Mouse (Mus musculus): Measurements from ENCODE around the gene Twf2. TPM values are rescaled to one million over a fixed set of nuclear protein-coding genes. Genes with fewer than 3 reads are reported as not detected.
A peak's percentile ranks its signal among the peaks of the same experiment; 100 is the strongest.

The Twf2 gene
- total RNA-seq, 2 experiments from 2014 or later, result 60.3 to 61.1 TPM

GRCm38 (mm10) chr9:106215341-106216125 is 12.6 kb downstream of the Twf2 start:
- peak; percentile 29 for TF ChIP-seq CTCF (IDR thresholded peaks at IDR 0.05)
- intact Hi-C loops (cut with DNase I), result loop anchor here (10.0 kb wide), 1 partner anchor 209 kb away; the partner anchor contains the start of gene Rpl29
- Histone ChIP-seq H3K4me3 (no peak overlapping the region), H3K27ac (no peak overlapping the region)
- no peak for DNase-seq (ENCODE audit: extremely low spot score in 1 of 2, low spot score in 2 of 2)

GRCm38 (mm10) chr9:106216971-106217370 is 14.1 kb downstream of the Twf2 start:
- Histone ChIP-seq H3K4me3 (no peak overlapping the region), H3K27ac (no peak overlapping the region)
- intact Hi-C loops (cut with DNase I), result loop anchor here (10.0 kb wide), 1 partner anchor 208 kb away; the partner anchor contains the start of gene Rpl29
- DNase-seq (ENCODE audit: extremely low spot score in 1 of 2, low spot score in 2 of 2), result no peak
- no peak for TF ChIP-seq CTCF (IDR thresholded peaks at IDR 0.05)

GRCm38 (mm10) chr9:106220894-106221523 is 18.1 kb downstream of the Twf2 start:
- intact Hi-C loops (cut with DNase I), result no loop called here
- Histone ChIP-seq H3K4me3 (no peak overlapping the region), H3K27ac (no peak overlapping the region)
- no peak for TF ChIP-seq CTCF (IDR thresholded peaks at IDR 0.05)
- no peak for DNase-seq (ENCODE audit: extremely low spot score in 1 of 2, low spot score in 2 of 2)

- no peak for DNase-seq (ENCODE audit: extremely low spot score in 1 of 2, low spot score in 2 of 2)
- intact Hi-C loops (cut with DNase I), result no loop called here
- Histone ChIP-seq H3K4me3 (no peak within 1 kb of the TSS), H3K27ac (no peak within 1 kb of the TSS)
- no peak for TF ChIP-seq CTCF (IDR thresholded peaks at IDR 0.05)
Measured at GRCm38 (mm10) chr9:106222261-106222851, 19.4 kb downstream of the Twf2 start, which contains the start of gene Tlr9. Gene Tlr9 (plus strand): TSS chr9:106222598.

GRCm38 (mm10) chr9:106222994-106223393 is 20.1 kb downstream of the Twf2 start:
- DNase-seq (ENCODE audit: extremely low spot score in 1 of 2, low spot score in 2 of 2), result no peak
- intact Hi-C loops (cut with DNase I), result no loop called here

GRCm38 (mm10) chr9:106225469-106226150 is 22.7 kb downstream of the Twf2 start:
- peak overlapping the region; percentile 43 for H3K4me3 ChIP-seq
- no peak for DNase-seq (ENCODE audit: extremely low spot score in 1 of 2, low spot score in 2 of 2)
- TF ChIP-seq CTCF (IDR thresholded peaks at IDR 0.05), result no peak
- intact Hi-C loops (cut with DNase I), result loop anchor here (5.0 kb wide), 1 partner anchor 57 kb away; the partner anchor contains the start of gene Poc1a
- H3K27ac ChIP-seq, result peak overlapping the region; percentile 16

More at GRCm38 (mm10) chr9:106222994-106223393, 20.1 kb downstream of the Twf2 start:
- no peak overlapping the region for H3K27ac ChIP-seq
- no peak for TF ChIP-seq CTCF (IDR thresholded peaks at IDR 0.05)
- no peak overlapping the region for H3K4me3 ChIP-seq

GRCm38 (mm10) chr9:106226151-106226682 is 23.3 kb downstream of the Twf2 start:
- intact Hi-C loops (cut with DNase I), result loop anchor here (5.0 kb wide), 1 partner anchor 56 kb away; the partner anchor contains the start of gene Poc1a
- peak overlapping the region; percentile 16 for H3K27ac ChIP-seq
- peak overlapping the region; percentile 43 for H3K4me3 ChIP-seq
- peak in 1 of 2 experiments; percentile 55 for DNase-seq (ENCODE audit: extremely low spot score in 1 of 2, low spot score in 2 of 2)
- peak; percentile 37 for TF ChIP-seq CTCF (IDR thresholded peaks at IDR 0.05)

- Histone ChIP-seq H3K4me3 (no peak overlapping the region), H3K27ac (no peak overlapping the region)
- no peak for DNase-seq (ENCODE audit: extremely low spot score in 1 of 2, low spot score in 2 of 2)
- intact Hi-C loops (cut with DNase I), result loop anchor here (5.0 kb wide), 1 partner anchor 54 kb away; the partner anchor contains the start of gene Poc1a
- TF ChIP-seq CTCF (IDR thresholded peaks at IDR 0.05), result no peak
Measured at GRCm38 (mm10) chr9:106227790-106228429, 25.0 kb downstream of the Twf2 start.

- Histone ChIP-seq H3K4me3 (no peak overlapping the region), H3K27ac (no peak overlapping the region)
- TF ChIP-seq CTCF (IDR thresholded peaks at IDR 0.05), result no peak
- DNase-seq (ENCODE audit: extremely low spot score in 1 of 2, low spot score in 2 of 2), result no peak
- intact Hi-C loops (cut with DNase I), result no loop called here
Measured at GRCm38 (mm10) chr9:106230051-106230733, 27.3 kb downstream of the Twf2 start.

GRCm38 (mm10) chr9:106230734-106231106 is 27.8 kb downstream of the Twf2 start:
- no peak for DNase-seq (ENCODE audit: extremely low spot score in 1 of 2, low spot score in 2 of 2)
- intact Hi-C loops (cut with DNase I), result no loop called here
- Histone ChIP-seq H3K4me3 (no peak overlapping the region), H3K27ac (no peak overlapping the region)
- TF ChIP-seq CTCF (IDR thresholded peaks at IDR 0.05), result peak; percentile 55

All from left cerebral cortex, adult 2 months (tissue).